In genomic region chr9:23952543-23952942, GRCm38 (mm10) we compare ENCODE assay signal across 14 mouse cellular contexts.
DNase-seq lines count a peak whose midpoint lies in the region.
"Had no signal": no experiment of that assay in that cellular context is flagged by ENCODE, and none has a peak within 500 bp of the region (broad histone marks: within the 10 kb centered on the region; RNA-seq: fewer than 3 reads in every experiment).

No protein-coding gene starts in this region.

- intact Hi-C loops in left cerebral cortex, postnatal 36 days (cut with DNase I): loop anchor here (10.0 kb wide), 1 partner anchor 562 kb away; no protein-coding TSS in a partner anchor

- peak; percentile 28 for DNase-seq in layer of hippocampus, adult 11-12 months (ENCODE audit: low spot score)
- no peak for DNase-seq in layer of hippocampus, postnatal 25 days (ENCODE audit: extremely low spot score in 1 of 2, low spot score in 1 of 2)
- DNase-seq in brain, embryonic 18.5 days (ENCODE audit: low read depth, low spot score): peak; percentile 51
- peak; percentile 27 for DNase-seq in layer of hippocampus, adult 9-10 months (ENCODE audit: low spot score)
- peak; percentile 22 to 46 for DNase-seq in left cerebral cortex, postnatal 36 days (ENCODE audit: low spot score in 2 of 2)
- DNase-seq in cerebellum, postnatal 14 days: no peak
- DNase-seq in adrenal gland, adult 2 months: no peak
- no peak for DNase-seq in spleen, adult 12 weeks (ENCODE audit: low spot score)
- DNase-seq: adrenal gland, postnatal 25 days; cerebellum, adult 8-10 months; gastrocnemius, postnatal 10 days; heart, adult 2 months; kidney, adult 18-20 months; thymus, postnatal 25 days had no signal

Comparison
In these comparisons a context has a peak if more than half of its experiments do, and no peak if none do; other contexts are left out.
1. DNase-seq: peak in layer of hippocampus, adult 11-12 months (single experiment), brain, embryonic 18.5 days (single experiment), layer of hippocampus, adult 9-10 months (single experiment) and left cerebral cortex, postnatal 36 days (2 of 2); none in layer of hippocampus, postnatal 25 days (0 of 2), cerebellum, postnatal 14 days (0 of 2), adrenal gland, adult 2 months (single experiment) and spleen, adult 12 weeks (single experiment).